Mouse (Mus musculus) 3T3-L1 (cell line): ENCODE measurements around the gene Crhr1.

Source experiments
- DNase-seq: peaks from one replicate; pipeline ENCODE4 v3.0.0-alpha.2; 2015; ENCODE audit warnings: low read depth, low spot score

The Crhr1 gene

DNA sequence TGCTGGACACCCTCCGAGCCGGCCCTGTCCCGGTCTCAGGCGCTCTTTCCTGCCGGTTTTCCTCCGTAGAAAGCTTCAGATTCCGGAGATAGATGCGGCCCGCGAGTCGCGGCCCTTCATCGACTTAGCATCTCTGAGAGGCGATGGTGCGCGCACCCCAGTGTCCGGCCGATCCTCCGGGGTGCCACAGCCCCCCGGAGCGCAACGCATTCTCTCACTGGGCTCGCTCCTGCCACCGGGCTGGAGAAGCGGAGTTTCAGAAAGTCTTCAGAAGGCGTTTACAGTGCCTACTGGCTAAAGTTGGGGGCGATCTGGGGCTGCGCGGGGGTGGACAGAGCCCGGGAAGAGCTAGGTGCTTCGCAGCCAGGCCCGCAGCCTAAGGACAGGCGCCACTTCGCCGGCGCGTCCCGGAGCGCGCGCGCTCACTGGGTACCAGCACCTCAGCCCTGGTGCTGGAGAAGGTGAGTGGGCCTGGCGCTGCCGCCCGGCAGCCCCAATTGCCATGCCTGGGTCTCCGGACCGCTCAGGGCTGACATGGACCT, 858 bp downstream of the Crhr1 start:
- DNase-seq: no peak

DNA sequence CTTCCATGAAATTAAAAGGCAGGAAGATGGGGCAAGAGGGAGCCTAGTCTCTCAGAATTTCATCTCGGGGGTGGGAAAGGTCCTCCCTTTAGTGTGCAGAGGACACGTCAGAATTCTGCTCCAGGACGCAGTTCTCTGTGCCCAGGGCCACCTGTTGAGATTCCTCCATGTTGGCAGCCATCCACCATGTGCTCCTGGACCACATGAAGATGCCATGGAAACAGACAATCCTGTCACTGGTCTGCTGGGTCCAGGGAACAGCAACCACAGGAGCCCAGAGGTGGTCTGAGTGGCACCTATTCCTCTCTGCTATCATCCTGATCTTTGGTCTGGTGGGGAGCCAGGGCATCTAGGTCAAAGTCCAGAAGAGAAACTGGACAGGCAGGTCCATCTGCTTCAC, 6.3 kb downstream of the Crhr1 start:
- no peak for DNase-seq

DNA sequence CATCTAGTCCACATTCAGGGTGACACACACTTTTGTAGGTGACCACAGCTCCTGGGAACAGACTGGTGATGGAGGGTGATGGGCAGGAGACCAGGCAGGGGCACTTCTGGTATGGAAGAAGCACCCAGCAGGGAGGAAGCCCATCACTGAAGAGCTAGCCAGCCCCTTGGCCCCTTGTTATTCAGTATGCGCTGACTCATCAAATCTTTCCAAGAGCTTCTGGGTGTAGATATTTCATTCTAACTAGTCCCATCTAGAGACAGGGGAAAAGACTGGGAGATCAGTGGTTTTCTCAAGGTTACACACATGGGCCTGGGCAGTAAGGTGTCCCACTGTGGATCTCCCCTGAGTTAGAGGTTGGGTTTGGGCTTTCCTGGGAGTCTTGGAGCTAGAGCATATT, 12.3 kb downstream of the Crhr1 start:
- DNase-seq: no peak

DNA sequence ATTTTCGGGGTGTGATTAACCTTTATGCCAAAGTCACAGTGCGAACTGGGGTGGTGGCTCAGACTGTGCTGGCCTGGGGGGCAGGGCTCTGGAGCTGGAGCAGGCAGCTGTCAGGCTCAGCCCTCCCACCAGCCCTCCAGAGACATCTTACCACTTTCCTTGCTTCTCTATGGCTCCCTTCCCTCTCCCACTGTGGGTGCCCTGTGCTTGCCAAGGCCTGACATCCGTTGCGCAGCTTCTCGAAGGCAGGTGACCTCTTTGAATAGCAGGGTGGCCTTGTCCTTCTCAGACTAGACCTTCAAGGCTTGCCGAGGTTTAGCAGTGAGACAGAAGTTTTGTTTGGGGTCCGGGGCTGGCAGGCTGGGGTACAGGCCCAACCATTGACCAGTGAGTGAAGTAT, 16.1 kb downstream of the Crhr1 start:
- DNase-seq: no peak

DNA sequence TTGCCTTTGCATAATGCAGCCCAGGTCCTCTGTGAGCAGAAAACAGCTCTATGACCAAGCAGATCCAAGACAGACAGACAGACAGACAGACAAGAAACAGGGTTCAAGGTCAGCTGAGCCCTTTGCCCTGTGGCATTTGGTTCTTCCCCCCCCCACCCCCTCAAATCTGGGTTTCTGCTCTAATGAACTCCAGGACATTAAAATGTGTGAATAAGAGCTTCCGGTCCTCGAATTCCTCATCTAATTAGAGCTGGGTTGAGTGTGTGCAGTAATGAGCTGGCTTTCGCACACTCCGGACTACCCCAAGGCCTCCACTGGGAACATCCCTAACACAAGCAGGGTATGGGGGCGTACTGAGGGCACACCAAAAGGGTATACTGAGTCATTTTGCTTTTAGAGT, 18.3 kb downstream of the Crhr1 start:
- DNase-seq: no peak

DNA sequence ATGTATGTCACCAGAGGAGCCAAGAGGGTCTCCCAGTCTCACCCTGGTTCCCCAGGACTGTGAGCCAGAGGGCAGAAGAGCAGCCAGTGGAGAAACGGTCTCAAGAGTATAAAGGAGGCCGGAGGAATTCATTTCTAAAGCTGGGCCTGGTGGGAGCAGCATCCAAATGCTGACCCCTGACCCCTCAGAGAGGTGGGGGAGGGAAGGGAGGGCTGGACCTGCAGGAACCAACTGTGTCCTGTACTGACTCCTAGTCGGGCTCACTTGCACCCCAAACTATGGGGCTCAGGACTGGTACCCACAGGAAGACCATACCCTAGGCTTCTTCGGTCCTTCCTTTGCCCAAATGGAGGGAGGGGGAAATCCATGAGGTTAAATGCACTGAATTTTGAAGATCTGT, 21.7 kb downstream of the Crhr1 start:
- DNase-seq: no peak

DNA sequence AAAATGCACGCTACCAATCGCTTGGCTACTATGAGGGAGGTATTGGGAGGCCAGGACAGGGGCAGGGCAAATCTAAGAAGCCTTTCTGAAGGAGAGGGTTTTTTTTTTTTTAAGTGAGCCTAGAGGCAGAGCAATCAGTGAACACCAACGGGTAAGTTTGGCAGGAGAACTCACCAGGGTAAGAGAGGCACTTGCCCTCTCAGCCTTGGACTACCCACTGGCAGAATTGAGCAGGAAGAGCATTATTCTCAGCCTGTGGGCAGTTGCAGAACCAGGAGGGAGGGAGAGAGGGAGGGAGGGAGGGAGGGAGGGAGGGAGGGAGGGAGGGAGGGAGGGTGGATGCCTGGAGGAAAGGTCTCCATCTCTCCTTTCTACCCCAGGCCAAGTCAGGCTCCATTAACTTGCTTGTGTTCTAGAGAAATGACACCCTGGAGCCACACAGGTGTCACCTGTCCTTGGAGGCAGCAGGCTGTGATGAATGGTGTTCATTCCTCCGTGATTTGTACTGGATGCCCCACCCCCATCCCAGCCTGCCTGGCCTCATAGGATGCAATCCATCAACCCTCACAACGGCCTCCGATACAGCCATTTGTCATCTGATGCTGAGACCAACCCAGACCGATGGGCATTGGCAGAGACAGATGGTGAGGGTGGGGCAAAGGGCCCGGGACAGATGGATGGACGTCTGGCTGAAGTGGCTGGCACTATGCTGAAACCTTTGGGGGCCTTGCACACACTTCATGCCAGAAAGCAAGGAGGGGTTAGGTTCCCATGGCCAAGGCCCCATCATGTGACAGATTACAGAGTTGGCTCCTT, 22.4 kb downstream of the Crhr1 start:
- DNase-seq: no peak

DNA sequence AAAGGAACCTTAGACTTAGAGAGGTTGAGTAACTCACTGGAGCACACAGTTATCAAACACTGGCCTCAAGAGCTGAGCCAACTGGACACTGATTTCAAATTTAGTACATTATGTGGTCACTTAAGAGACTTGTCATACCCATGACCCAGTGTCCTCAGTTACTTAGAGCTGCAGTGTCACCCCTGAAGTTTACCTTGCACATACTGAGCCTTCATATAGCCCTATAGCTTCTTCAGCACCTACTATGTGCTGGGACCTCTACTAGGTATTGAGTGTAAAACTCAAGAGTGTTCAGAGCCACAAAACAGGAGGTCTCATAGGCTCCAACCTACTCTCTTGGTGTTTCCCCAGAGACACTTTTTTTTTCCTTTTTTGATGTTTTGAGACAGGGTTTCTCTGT, 23.2 kb downstream of the Crhr1 start:
- DNase-seq: no peak

DNA sequence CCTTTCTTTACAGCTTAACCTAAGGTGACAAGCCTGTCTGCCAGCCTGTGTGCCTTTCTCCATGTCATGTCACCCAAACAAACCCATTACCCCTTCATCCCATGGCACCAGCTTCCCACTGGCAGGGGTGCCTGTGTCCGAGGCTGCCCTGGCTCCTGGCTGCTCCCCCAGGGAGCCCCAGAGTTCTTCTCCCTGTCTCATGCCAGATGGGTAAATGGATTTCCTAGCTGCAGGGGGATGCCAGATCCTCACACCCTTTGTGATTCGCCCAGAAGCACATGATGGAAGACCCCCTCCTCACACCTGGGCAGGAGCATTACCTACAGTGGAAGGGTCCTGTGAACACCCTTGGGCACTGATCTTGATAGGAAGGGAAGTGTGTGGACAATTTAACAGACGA, 23.7 kb downstream of the Crhr1 start:
- no peak for DNase-seq

DNA sequence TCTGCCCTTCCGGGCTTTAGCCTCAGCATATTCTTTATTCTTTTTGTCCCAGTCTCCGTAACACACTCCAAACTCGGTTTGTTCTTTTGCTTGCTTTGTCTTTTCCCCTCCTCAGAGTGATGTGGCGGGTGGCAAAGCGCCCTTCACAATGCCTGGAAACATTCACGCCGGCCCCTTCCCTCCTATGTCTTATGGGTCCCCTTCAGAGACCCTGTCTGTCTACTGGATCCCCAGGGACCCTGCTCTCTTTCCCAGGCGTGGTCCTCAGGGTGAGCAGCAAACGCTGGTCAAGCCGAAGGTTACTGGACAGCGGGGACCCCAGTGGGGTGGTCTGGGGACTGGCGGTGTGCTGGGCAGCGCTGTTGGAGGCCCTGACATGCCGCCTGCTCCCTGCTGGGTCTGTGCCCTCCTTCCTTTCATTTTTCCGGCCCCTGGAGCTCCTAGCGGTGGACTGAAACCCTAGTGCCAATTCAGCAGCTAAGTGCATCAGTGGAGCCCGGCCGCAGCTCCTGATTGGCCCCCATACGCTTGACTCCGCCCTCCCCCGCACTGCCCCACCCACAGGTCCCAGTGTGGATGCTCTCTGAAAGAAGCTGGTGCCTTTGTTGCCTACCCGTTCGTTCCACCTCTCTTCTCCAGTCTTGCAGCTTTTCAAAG, 25.1 kb downstream of the Crhr1 start:
- DNase-seq: no peak

DNA sequence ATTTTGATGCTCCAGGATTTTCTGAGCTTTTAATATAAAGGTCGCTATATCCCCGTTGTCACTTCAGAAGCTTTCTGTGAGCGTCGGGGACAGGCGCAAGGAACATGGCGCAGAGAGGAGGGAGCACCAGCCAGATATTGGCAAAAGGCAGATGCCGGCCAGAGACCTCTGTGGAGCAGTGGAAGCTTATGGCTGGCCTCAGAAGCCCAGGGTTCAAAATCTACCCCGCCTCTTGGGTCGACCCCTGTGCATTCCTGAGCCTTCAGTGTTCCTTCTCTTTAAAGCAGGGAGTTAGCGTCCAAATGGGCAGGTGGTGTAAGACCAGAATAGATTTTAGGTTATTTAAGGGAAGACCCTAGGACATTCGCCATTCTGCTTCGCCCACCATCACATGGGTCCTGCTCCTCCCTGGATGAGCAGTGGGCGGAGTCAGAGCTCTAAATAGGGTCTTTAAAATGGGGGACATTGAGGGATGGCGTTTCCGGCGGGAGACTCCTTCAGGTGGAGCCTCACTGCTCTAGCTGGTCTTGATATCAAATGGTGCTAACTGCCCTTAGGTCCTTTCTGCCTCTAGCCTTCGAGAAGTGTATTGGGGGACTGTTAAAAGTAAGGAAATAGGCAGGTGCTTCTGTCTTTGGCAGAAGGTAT, 25.7 kb downstream of the Crhr1 start:
- no peak for DNase-seq

DNA sequence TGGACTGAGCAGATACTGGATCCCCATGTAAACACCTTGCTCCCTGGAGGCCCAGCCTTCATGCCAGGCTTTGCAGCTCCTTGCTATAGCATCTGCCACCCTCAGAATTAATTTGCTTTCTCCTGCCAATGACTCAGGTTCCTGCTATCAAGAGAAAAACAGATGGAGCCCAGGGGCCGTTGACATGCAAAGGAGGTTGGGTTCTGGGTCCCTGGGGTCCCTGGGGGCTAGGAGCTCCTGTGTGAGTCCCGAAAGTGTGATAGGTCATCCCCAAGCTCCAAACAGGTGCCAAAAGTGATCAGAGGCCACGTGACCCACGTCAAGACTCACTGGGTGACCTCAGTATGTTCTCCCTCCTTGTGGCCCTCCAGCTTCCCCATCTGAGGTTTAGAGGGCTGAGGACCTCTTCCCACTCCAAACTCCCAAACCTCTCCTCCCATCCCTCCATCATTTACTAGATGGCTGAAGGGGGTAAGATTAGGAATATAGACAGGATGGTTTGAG, 27.2 kb downstream of the Crhr1 start:
- no peak for DNase-seq

DNA sequence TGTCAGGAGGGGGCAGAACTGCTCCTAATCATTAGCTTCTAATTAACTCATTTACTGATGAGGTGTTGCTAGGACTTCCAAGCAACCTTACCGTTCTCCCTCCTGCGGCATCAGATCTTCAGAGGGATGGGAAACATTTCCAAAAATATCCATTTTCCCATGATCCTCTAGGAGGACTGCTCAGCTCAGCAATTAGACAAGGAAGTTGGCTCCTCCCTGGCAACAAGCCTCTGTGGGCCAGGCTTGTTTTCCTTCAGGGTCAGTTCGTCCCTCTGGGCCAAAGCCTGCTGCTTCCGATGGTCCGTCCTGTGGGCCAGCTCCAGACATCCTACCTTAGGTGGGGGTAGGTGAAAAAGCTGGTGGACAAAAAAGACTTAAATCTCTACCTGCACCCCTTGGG, 28.5 kb downstream of the Crhr1 start:
- DNase-seq: no peak

DNA sequence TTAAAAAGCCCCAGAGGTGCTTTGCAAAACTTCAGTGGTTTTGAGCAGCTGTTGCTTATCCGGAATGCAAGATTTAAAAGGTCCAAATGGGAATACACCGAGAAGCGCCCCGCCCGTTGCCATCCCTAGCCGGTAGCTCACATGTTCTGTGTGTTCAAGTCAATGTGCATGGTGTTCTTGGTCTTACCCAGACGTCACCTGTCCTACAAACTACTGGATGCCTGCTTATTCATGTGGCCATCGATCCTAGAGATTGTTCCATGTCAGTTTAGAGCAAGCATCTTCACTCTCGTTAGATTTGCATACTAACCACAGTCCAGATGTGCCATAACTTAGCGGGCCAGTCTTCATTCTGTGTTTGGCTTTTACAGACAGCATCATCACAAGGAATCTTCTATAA, 31.6 kb downstream of the Crhr1 start:
- DNase-seq: no peak

DNA sequence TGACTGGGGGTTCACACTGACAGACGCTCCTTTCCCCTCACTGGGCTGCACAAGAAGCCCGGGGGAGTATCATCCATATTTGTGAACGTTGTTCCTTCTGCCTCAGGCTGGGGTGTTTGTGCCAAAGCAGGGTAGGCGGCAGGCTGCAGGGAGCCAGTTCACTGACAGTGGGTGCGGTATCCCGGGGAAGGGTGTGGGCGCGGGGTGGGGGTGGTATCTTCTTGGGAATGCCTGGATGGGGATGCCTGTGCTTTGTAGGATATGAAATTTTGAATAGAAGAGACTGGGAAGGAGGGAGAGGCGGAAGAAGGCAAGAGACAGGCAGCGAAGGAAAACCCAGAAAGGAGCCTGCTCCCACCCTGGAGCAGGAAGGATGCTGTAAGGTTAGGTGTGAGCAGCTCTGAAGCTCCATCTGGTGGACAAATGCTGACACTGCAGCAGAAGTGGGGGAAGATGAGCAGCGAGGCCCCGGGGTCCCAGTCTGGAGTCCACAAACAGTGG, 38.7 kb downstream of the Crhr1 start:
- peak; percentile 73 for DNase-seq

DNA sequence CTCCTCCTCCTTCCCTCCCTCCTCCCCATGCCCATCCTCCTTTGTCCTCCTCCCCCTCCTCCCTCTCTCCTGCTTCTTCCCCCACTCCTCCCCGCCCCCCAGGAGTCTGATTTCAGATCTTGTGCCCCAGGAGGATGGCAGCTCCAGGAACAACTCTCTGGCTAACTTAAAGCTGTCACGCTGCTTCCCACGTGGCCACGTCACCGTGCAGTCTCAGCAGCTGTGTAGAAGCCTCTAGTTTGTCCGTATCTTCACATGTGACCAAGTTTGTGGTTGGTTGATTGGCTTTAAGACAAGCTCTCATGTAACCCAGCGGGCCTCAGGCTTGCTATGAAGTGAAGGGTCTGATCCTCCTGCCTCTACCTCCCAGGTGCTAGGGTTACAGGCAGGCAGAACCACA, 46.2 kb downstream of the Crhr1 start:
- peak; percentile 11 for DNase-seq

DNA sequence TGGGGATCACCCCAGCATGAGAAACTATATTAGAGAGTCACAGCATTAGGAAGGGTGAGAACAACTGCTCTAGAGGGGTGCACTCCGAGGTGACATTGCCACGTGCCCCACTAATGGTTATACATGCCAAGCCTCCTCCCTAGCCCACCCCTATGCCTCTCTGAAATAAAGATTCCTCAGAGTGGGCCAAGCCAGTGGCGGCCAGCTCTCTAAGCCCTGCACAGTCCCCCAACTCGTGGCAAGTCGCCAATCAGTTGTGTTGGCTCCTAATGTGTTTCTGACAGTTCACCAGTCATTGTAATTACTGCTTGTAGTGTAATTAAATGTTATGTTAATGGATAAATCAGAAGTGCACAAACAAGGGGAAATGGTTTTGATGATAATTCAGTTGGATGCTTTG, 47.1 kb downstream of the Crhr1 start:
- DNase-seq: no peak

DNA sequence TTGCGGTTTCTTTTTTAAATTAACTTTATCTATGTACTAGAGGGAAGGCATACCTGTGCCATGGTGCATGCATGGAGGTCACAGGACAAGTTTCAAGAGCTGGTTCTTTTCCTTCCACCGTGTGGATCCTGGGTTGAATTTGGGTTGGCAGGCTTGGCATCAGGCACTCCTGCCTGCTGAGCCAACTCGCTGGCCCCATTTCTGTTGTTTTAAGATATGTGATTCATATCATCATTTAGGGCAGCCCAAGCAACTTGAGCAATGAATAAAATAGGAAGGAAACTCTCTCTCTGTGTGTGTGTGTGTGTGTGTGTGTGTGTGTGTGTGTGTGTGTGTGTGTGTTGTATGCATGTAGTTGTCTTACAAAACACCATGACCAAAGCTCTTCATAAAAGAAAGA, 49.5 kb downstream of the Crhr1 start:
- no peak for DNase-seq

DNA sequence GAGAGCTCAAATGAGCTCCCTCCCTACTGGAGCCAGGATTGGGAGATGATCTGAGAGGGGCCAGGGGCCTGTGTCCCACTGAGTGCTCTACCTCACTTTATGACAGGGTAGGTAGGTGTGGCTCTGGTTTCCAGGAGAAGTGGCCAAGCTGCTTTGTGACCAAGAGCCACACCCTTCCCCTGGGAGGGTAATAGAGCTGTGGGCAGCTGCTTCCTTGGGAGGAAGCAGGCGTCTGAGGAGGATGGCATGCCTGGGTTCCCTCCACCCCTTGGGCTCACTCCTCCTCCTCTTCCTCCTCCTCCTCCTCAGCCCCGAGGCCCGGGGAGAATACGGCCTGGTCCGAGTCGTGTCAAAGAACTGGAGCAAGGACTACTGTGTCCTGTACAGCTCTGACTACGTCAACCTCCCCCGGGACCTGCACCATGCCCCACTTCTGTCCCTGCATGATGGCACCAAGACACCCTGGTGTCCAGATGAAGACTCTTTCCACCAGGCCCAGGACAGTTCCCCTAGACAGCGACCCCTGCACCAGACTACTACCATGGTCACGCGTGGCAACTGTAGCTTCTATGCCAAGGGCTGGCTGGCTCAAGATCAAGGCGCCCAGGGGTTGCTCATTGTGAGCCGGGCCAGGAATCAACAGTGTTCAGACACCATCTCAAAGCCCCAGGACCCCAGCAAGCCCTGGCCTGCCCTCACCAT, 53.6 kb downstream of the Crhr1 start, which contains the start of gene Sppl2c:
Gene Sppl2c (plus strand): TSS at position 193 of the 702 bp plus-strand sequence.
- DNase-seq: no peak

DNA sequence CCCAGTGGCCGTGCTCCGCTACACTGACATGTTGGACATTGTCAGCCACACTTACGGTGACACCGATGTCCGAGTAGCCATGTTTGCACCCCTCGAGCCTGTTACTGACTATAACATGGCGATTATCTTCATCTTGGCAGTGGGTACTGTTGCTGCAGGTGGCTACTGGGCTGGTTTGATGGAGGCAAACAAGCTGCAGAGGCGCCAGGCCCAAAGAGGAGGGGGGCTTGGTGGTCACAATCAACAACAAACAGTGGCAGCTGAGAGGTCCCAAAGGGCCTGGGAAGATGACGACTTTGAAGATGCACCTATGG, 54.1 kb downstream of the Crhr1 start:
- DNase-seq: no peak

DNA sequence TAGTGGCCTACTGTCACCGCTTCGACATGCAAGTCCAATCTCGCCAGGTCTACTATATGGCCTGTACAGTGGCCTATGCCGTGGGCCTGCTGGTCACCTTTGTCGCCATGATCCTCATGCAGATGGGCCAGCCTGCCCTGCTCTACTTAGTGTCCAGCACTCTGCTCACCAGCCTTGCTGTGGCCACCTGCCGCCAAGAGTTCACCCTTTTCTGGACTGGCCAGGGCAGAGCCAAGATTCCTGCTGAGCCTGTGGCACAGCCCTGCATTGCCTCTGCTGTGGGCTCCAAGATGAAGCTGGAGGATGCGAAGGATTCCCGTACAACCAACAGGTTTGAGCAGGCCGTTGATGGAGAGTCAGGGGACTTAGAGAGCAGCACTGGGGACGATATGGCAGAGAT, 55.1 kb downstream of the Crhr1 start:
- DNase-seq: no peak

DNA sequence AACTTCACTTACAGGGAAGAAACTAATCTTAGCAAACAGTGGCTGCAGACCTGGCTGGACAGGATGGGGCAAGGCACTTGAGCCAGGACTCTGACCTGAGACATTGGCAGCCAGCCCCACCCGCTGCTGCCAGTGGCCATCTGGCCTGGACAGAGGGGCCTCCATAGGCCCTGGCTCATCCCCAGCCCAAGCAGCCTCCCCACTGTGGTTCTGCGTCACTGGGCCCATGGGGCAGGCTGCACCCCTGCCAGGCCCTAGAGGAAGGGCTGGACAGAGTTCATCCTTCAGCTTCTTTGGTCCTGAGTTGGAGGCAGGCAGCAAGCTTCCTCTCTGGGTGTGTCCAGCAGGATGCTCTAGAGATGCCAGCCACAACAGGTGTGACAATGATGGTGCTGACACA, 57.4 kb downstream of the Crhr1 start:
- no peak for DNase-seq
